Mouse (Mus musculus): ENCODE measurements around the gene Ythdc1. TPM values are rescaled to one million over a fixed set of nuclear protein-coding genes. Genes with fewer than 3 reads are reported as not detected.
"Not testable (repeated sequence)": the region's sequence is repeated elsewhere in the genome, so short reads cannot be mapped to it uniquely, and the experiment has no call there.

Ythdc1 gene
- polyA plus RNA-seq, 1 experiment from 2014 or later = 45.1 TPM

GRCm38 (mm10) chr5:86786798-86787197 is 17.2 kb upstream of the Ythdc1 start:
- H3K4me1 ChIP-seq (ENCODE audit: insufficient read depth) = no peaks in the 10 kb centered on the region
- no peak for TF ChIP-seq CTCF (IDR thresholded peaks at IDR 0.05; ENCODE audit: low read depth)
- H3K36me3 ChIP-seq (ENCODE audit: insufficient read depth) = no peaks in the 10 kb centered on the region
- no peaks in the 10 kb centered on the region for H3K9me3 ChIP-seq (ENCODE audit: low read depth, low read length)
- H3K9ac ChIP-seq = no peak overlapping the region
- H3K27ac ChIP-seq (ENCODE audit: low read depth) = no peak overlapping the region
- H3K27me3 ChIP-seq (ENCODE audit: insufficient read depth, low read length) = no peaks in the 10 kb centered on the region
- no peak overlapping the region for H3K4me2 ChIP-seq
- no peak overlapping the region for H3K4me3 ChIP-seq (ENCODE audit: low read depth, low read length)
- WGBS = 62% methylated on average over 1 of the region's 1 CpGs
- DNase-seq = no peak
- no peak for ATAC-seq (ENCODE audit: insufficient read depth)

DNA sequence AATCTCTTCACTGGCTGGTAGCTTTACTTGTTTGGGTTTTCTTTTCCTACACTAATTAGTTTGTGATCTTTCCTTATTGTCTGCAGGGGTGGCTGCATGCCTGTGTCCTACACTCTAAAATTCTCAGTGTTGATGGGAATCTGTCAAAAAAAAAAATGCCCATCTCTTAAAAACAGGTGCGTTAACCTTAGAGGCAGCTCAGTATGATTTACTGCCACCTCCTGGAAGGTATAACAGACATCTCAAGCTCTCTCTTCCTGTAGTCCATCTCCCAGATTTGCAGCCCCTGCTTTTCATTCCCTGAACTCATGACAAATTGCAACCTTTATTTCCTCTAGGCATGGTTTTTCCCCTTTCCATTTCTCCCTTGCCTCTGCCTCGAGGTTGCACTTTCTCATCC is 14.1 kb upstream of the Ythdc1 start:
- H3K9ac ChIP-seq = no peak overlapping the region
- DNase-seq (no peak), ATAC-seq (ENCODE audit: insufficient read depth) (no peak)
- H3K27ac ChIP-seq (ENCODE audit: low read depth) = no peak overlapping the region
- H3K27me3 ChIP-seq (ENCODE audit: insufficient read depth, low read length) = no peaks in the 10 kb centered on the region
- H3K9me3 ChIP-seq (ENCODE audit: low read depth, low read length) = no peaks in the 10 kb centered on the region
- no peak for TF ChIP-seq CTCF (IDR thresholded peaks at IDR 0.05; ENCODE audit: low read depth)
- WGBS = 48% methylated on average over 2 of the region's 2 CpGs
- H3K4me1 ChIP-seq (ENCODE audit: insufficient read depth) = no peaks in the 10 kb centered on the region
- no peaks in the 10 kb centered on the region for H3K36me3 ChIP-seq (ENCODE audit: insufficient read depth)
- no peak overlapping the region for H3K4me3 ChIP-seq (ENCODE audit: low read depth, low read length)
- H3K4me2 ChIP-seq = no peak overlapping the region

- DNase-seq (no peak), ATAC-seq (ENCODE audit: insufficient read depth) (no peak)
- no peak overlapping the region for H3K27ac ChIP-seq (ENCODE audit: low read depth)
- H3K4me2 ChIP-seq = no peak overlapping the region
- no peaks in the 10 kb centered on the region for H3K4me1 ChIP-seq (ENCODE audit: insufficient read depth)
- no peak overlapping the region for H3K9ac ChIP-seq
- WGBS = 60% methylated on average over 4 of the region's 4 CpGs
- no peaks in the 10 kb centered on the region for H3K9me3 ChIP-seq (ENCODE audit: low read depth, low read length)
- no peaks in the 10 kb centered on the region for H3K27me3 ChIP-seq (ENCODE audit: insufficient read depth, low read length)
- TF ChIP-seq CTCF (IDR thresholded peaks at IDR 0.05; ENCODE audit: low read depth) = no peak
- H3K4me3 ChIP-seq (ENCODE audit: low read depth, low read length) = no peak overlapping the region
- no peaks in the 10 kb centered on the region for H3K36me3 ChIP-seq (ENCODE audit: insufficient read depth)
Observed at GRCm38 (mm10) chr5:86792249-86792648, 11.8 kb upstream of the Ythdc1 start.

DNA sequence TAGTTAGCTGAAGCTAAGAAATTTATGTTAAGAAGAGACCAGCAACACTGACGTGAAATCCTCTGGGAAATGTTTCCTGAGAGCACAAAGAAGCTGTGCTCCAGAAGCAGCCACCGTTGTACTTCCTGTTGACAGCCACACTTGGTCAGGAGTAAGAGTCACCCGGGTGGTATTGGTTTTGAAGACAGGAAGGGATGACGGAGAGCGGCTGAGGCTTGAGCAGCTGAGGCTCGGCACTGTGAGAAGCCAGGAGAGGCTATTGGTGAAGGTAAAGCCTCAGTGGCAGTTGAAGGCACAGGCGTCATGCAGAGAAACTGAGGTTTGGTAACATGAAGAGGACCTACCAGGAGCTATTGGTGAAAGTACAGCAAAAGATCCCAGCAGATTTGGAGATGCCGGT is 11.2 kb upstream of the Ythdc1 start:
- peak; percentile 14 for DNase-seq
- 70% methylated on average over 8 of the region's 8 CpGs for WGBS
- no peak overlapping the region for H3K4me3 ChIP-seq (ENCODE audit: low read depth, low read length)
- H3K4me2 ChIP-seq = no peak overlapping the region
- H3K4me1 ChIP-seq (ENCODE audit: insufficient read depth) = no peaks in the 10 kb centered on the region
- H3K9me3 ChIP-seq (ENCODE audit: low read depth, low read length) = no peaks in the 10 kb centered on the region
- H3K27ac ChIP-seq (ENCODE audit: low read depth) = no peak overlapping the region
- no peaks in the 10 kb centered on the region for H3K36me3 ChIP-seq (ENCODE audit: insufficient read depth)
- no peak overlapping the region for H3K9ac ChIP-seq
- TF ChIP-seq CTCF (IDR thresholded peaks at IDR 0.05; ENCODE audit: low read depth) = no peak
- no peaks in the 10 kb centered on the region for H3K27me3 ChIP-seq (ENCODE audit: insufficient read depth, low read length)
- no peak for ATAC-seq (ENCODE audit: insufficient read depth)

DNA sequence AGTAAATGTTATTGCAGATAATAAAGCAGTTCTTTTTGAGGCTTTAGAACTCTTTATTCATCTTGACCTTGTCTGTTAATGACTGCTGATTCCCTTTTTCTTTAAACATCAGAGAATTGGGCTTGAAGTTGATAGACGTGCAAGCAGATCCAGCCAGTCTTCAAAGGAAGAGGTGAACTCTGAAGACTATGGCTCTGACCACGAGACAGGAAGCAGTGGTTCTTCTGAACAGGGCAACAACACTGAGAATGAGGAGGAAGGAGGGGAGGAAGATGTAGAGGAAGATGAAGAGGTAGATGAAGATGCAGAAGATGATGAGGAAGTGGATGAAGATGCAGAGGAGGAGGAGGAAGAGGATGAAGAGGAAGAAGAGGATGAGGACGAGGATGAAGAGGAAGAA is 12.8 kb downstream of the Ythdc1 start:
- Histone ChIP-seq H3K4me2 (no peak overlapping the region), H3K36me3 (ENCODE audit: insufficient read depth) (peaks cover 41% of the 10 kb centered on the region), H3K27ac (ENCODE audit: low read depth) (no peak overlapping the region), H3K4me1 (ENCODE audit: insufficient read depth) (no peaks in the 10 kb centered on the region), H3K9me3 (ENCODE audit: low read depth, low read length) (no peaks in the 10 kb centered on the region), H3K9ac (no peak overlapping the region), H3K27me3 (ENCODE audit: insufficient read depth, low read length) (no peaks in the 10 kb centered on the region), H3K4me3 (ENCODE audit: low read depth, low read length) (no peak overlapping the region)
- ATAC-seq (ENCODE audit: insufficient read depth) (no peak), DNase-seq (no peak)
- TF ChIP-seq CTCF (IDR thresholded peaks at IDR 0.05; ENCODE audit: low read depth) = no peak
- 82% methylated on average over 3 of the region's 3 CpGs for WGBS

GRCm38 (mm10) chr5:86836378-86836777 is 32.4 kb downstream of the Ythdc1 start:
- peaks cover 39% of the 10 kb centered on the region for H3K36me3 ChIP-seq (ENCODE audit: insufficient read depth)
- H3K9ac ChIP-seq; H3K4me2 ChIP-seq; H3K27ac ChIP-seq (ENCODE audit: low read depth); H3K9me3 ChIP-seq (ENCODE audit: low read depth, low read length); H3K4me3 ChIP-seq (ENCODE audit: low read depth, low read length); H3K27me3 ChIP-seq (ENCODE audit: insufficient read depth, low read length); DNase-seq; H3K4me1 ChIP-seq (ENCODE audit: insufficient read depth); ATAC-seq (ENCODE audit: insufficient read depth): not testable (repeated sequence)
- WGBS = 92% methylated on average over 4 of the region's 4 CpGs

GRCm38 (mm10) chr5:86838110-86838509 is 34.1 kb downstream of the Ythdc1 start:
- no peak overlapping the region for H3K27ac ChIP-seq (ENCODE audit: low read depth)
- TF ChIP-seq CTCF (IDR thresholded peaks at IDR 0.05; ENCODE audit: low read depth) = no peak
- no peak for ATAC-seq (ENCODE audit: insufficient read depth)

GRCm38 (mm10) chr5:86839472-86839871 is 35.5 kb downstream of the Ythdc1 start:
- peak; percentile 56; the same call in 1 of the 2 replicates for ATAC-seq (ENCODE audit: insufficient read depth)
- H3K4me2 ChIP-seq = no peak overlapping the region
- H3K27ac ChIP-seq (ENCODE audit: low read depth) = no peak overlapping the region
- no peak for DNase-seq
- WGBS = 42% methylated on average over 1 of the region's 1 CpGs
- H3K9ac ChIP-seq = no peak overlapping the region
- H3K9me3 ChIP-seq (ENCODE audit: low read depth, low read length) = no peaks in the 10 kb centered on the region
- TF ChIP-seq CTCF (IDR thresholded peaks at IDR 0.05; ENCODE audit: low read depth) = no peak
- no peak overlapping the region for H3K4me3 ChIP-seq (ENCODE audit: low read depth, low read length)
- peaks cover 22% of the 10 kb centered on the region for H3K36me3 ChIP-seq (ENCODE audit: insufficient read depth)
- no peaks in the 10 kb centered on the region for H3K4me1 ChIP-seq (ENCODE audit: insufficient read depth)
- no peaks in the 10 kb centered on the region for H3K27me3 ChIP-seq (ENCODE audit: insufficient read depth, low read length)

More at GRCm38 (mm10) chr5:86838110-86838509, 34.1 kb downstream of the Ythdc1 start:
- no peak for DNase-seq
- 79% methylated on average over 1 of the region's 1 CpGs for WGBS
- Histone ChIP-seq H3K9ac (no peak overlapping the region), H3K9me3 (ENCODE audit: low read depth, low read length) (no peaks in the 10 kb centered on the region), H3K4me1 (ENCODE audit: insufficient read depth) (no peaks in the 10 kb centered on the region), H3K36me3 (ENCODE audit: insufficient read depth) (peaks cover 29% of the 10 kb centered on the region), H3K4me3 (ENCODE audit: low read depth, low read length) (no peak overlapping the region), H3K27me3 (ENCODE audit: insufficient read depth, low read length) (no peaks in the 10 kb centered on the region), H3K4me2 (no peak overlapping the region)
